Mouse (Mus musculus) kidney, adult 11 months (tissue): ENCODE results near the gene Adamts8.

Experiments used
- DNase-seq: peaks from one replicate; pipeline ENCODE4 v3.0.0; 2022

Gene Adamts8

GRCm38 (mm10) chr9:30942512-30943313 lies at the start of gene Adamts8:
Gene Adamts8 (plus strand): TSS chr9:30942562.
- peak; percentile 13 for DNase-seq

GRCm38 (mm10) chr9:30895618-30896017 lies 46.7 kb upstream of the Adamts8 start:
- DNase-seq = peak; percentile 49

GRCm38 (mm10) chr9:30896752-30897151 lies 45.6 kb upstream of the Adamts8 start:
- DNase-seq = peak; percentile 92

GRCm38 (mm10) chr9:30897169-30897568 lies 45.2 kb upstream of the Adamts8 start:
- DNase-seq = no peak

- DNase-seq = no peak
These were observed 40.2 kb upstream of the Adamts8 start for GRCm38 (mm10) chr9:30902152-30902551.

GRCm38 (mm10) chr9:30902641-30903040 lies 39.7 kb upstream of the Adamts8 start:
- no peak for DNase-seq

- no peak for DNase-seq
These were observed 39.1 kb upstream of the Adamts8 start for GRCm38 (mm10) chr9:30903266-30903665.

- DNase-seq = no peak
These were observed 36.5 kb upstream of the Adamts8 start for GRCm38 (mm10) chr9:30905861-30906260.

- DNase-seq = no peak
These were observed 35.9 kb upstream of the Adamts8 start for GRCm38 (mm10) chr9:30906426-30906825.

- DNase-seq = no peak
These were observed 34.6 kb upstream of the Adamts8 start for GRCm38 (mm10) chr9:30907677-30908295.

GRCm38 (mm10) chr9:30908296-30908690 lies 34.1 kb upstream of the Adamts8 start:
- no peak for DNase-seq

GRCm38 (mm10) chr9:30908973-30909372 lies 33.4 kb upstream of the Adamts8 start:
- DNase-seq = no peak

GRCm38 (mm10) chr9:30910491-30910890 lies 31.9 kb upstream of the Adamts8 start:
- DNase-seq = no peak

GRCm38 (mm10) chr9:30912161-30912560 lies 30.2 kb upstream of the Adamts8 start:
- DNase-seq = no peak

- DNase-seq = peak; percentile 66
These were observed 28.9 kb upstream of the Adamts8 start for GRCm38 (mm10) chr9:30913429-30913828.

- DNase-seq = no peak
These were observed 28.1 kb upstream of the Adamts8 start for GRCm38 (mm10) chr9:30914241-30914640.

GRCm38 (mm10) chr9:30916266-30916968 lies 25.9 kb upstream of the Adamts8 start:
- no peak for DNase-seq

- DNase-seq = no peak
These were observed 23.7 kb upstream of the Adamts8 start for GRCm38 (mm10) chr9:30918466-30919356.

GRCm38 (mm10) chr9:30919686-30920085 lies 22.7 kb upstream of the Adamts8 start:
- DNase-seq = no peak

GRCm38 (mm10) chr9:30920736-30921135 lies 21.6 kb upstream of the Adamts8 start:
- no peak for DNase-seq

GRCm38 (mm10) chr9:30921261-30922103 lies 20.9 kb upstream of the Adamts8 start:
- DNase-seq = no peak
